Mouse (Mus musculus) E14TG2a.4 (cell line): ENCODE measurements around the gene Slc30a4.

Source experiments
- CTCF ChIP-seq: conservative IDR thresholded peaks from 2 replicates; pipeline ENCODE4 v1.5.1; 2014; ENCODE audit warnings: low read length
- NANOG ChIP-seq: IDR thresholded peaks from 2 replicates; pipeline ENCODE4 v1.6.1; 2014; ENCODE audit warnings: borderline replicate concordance, low read length, mixed read lengths
- POU5F1 ChIP-seq: IDR thresholded peaks from 2 replicates; pipeline ENCODE4 v1.6.1; 2014; ENCODE audit warnings: low read length, borderline replicate concordance

DNA sequence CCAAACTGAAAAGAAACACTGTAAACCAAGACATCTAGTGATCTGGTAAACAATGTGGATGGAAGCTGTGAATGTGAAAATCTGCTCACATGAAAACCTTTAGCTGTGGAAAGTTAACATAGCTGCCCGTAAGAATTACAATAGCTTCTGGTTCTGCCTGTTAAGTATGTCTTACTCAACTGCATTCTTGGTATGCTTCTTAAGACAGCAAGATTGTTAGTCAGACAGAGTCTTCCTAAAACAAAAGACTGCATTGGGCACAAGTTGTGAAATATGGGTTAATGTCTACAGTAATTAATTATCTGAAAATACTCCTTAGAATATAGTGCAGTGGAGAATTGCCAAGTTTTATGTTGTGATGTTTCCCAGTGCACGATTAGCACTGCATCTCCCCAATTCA lies 19.9 kb downstream of the Slc30a4 start:
- TF ChIP-seq CTCF (no peak), POU5F1 (no peak), NANOG (no peak)
